Mouse (Mus musculus): ENCODE results near the gene Herpud1. TPM values are rescaled to one million over a fixed set of nuclear protein-coding genes. Genes with fewer than 3 reads are reported as not detected.

Gene Herpud1
- total RNA-seq (2021): 10 to 100 TPM; 72.2 to 82.2 TPM
- long read RNA-seq, experiment 1, transcript Herpud1-205 (8 exons, 1,952 nt): major isoform, 182 of 213 reads
- long read RNA-seq, experiment 1, transcript Herpud1-201 (8 exons, 1,873 nt): minor isoform, 16 of 213 reads
- long read RNA-seq, experiment 1, partial matches to known transcripts: 2 of 213 reads
- long read RNA-seq, experiment 1, other reads (novel, unspliced or antisense): 12 of 213 reads
- long read RNA-seq, experiment 2, transcript Herpud1-205 (8 exons, 1,952 nt): major isoform, 99 of 127 reads
- long read RNA-seq, experiment 2, transcript Herpud1-201 (8 exons, 1,873 nt): minor isoform, 17 of 127 reads
- long read RNA-seq, experiment 2, partial matches to known transcripts: 9 of 127 reads
- long read RNA-seq, experiment 2, other reads (novel, unspliced or antisense): 2 of 127 reads

GRCm38 (mm10) chr8:94386214-94387026 lies at the start of gene Herpud1:
TSS of gene Herpud1 (plus strand) at chr8:94386438.
- DNase-seq (ENCODE audit: low spot score in 2 of 2): peak; percentile 99

- DNase-seq (ENCODE audit: low spot score in 2 of 2): no peak
These were observed 48.7 kb upstream of the Herpud1 start for GRCm38 (mm10) chr8:94337559-94337958.

- DNase-seq (ENCODE audit: low spot score in 2 of 2): no peak
These were observed 45.4 kb upstream of the Herpud1 start for GRCm38 (mm10) chr8:94340796-94341195.

GRCm38 (mm10) chr8:94342691-94343090 lies 43.5 kb upstream of the Herpud1 start:
- no peak for DNase-seq (ENCODE audit: low spot score in 2 of 2)

- DNase-seq (ENCODE audit: low spot score in 2 of 2): peak; percentile 85 to 89
These were observed 42.9 kb upstream of the Herpud1 start for GRCm38 (mm10) chr8:94343290-94343689.

- DNase-seq (ENCODE audit: low spot score in 2 of 2): no peak
These were observed 42.4 kb upstream of the Herpud1 start for GRCm38 (mm10) chr8:94343778-94344320.

- DNase-seq (ENCODE audit: low spot score in 2 of 2): no peak
These were observed 40.6 kb upstream of the Herpud1 start for GRCm38 (mm10) chr8:94345657-94346056.

GRCm38 (mm10) chr8:94346264-94346663 lies 40.0 kb upstream of the Herpud1 start:
- no peak for DNase-seq (ENCODE audit: low spot score in 2 of 2)

GRCm38 (mm10) chr8:94348425-94348824 lies 37.8 kb upstream of the Herpud1 start:
- no peak for DNase-seq (ENCODE audit: low spot score in 2 of 2)

- no peak for DNase-seq (ENCODE audit: low spot score in 2 of 2)
These were observed 32.1 kb upstream of the Herpud1 start for GRCm38 (mm10) chr8:94354069-94354531.

- no peak for DNase-seq (ENCODE audit: low spot score in 2 of 2)
These were observed 31.7 kb upstream of the Herpud1 start for GRCm38 (mm10) chr8:94354571-94354970.

GRCm38 (mm10) chr8:94357220-94357619 lies 29.0 kb upstream of the Herpud1 start:
- DNase-seq (ENCODE audit: low spot score in 2 of 2): no peak

- DNase-seq (ENCODE audit: low spot score in 2 of 2): peak; percentile 20 to 24
These were observed 27.7 kb upstream of the Herpud1 start for GRCm38 (mm10) chr8:94358541-94358940.

- no peak for DNase-seq (ENCODE audit: low spot score in 2 of 2)
These were observed 24.3 kb upstream of the Herpud1 start for GRCm38 (mm10) chr8:94361774-94362431.

- no peak for DNase-seq (ENCODE audit: low spot score in 2 of 2)
These were observed 23.5 kb upstream of the Herpud1 start for GRCm38 (mm10) chr8:94362607-94363239.

GRCm38 (mm10) chr8:94363288-94363688 lies 22.9 kb upstream of the Herpud1 start:
- no peak for DNase-seq (ENCODE audit: low spot score in 2 of 2)

GRCm38 (mm10) chr8:94363906-94364305 lies 22.3 kb upstream of the Herpud1 start:
- DNase-seq (ENCODE audit: low spot score in 2 of 2): no peak

- no peak for DNase-seq (ENCODE audit: low spot score in 2 of 2)
These were observed 21.4 kb upstream of the Herpud1 start for GRCm38 (mm10) chr8:94364686-94365312.

- DNase-seq (ENCODE audit: low spot score in 2 of 2): no peak
These were observed 20.7 kb upstream of the Herpud1 start for GRCm38 (mm10) chr8:94365410-94365981.

- no peak for DNase-seq (ENCODE audit: low spot score in 2 of 2)
These were observed 15.4 kb upstream of the Herpud1 start for GRCm38 (mm10) chr8:94370839-94371238.

All from left cerebral cortex, adult 18-20 months (tissue).